In genomic region chr11:69036486-69037230, GRCm38 (mm10) we compare ENCODE assay signal across 8 mouse cellular contexts. TPM values are rescaled to one million over a fixed set of nuclear protein-coding genes. Genes with fewer than 3 reads are reported as not detected.
DNase-seq lines count a peak whose midpoint lies in the region; ATAC-seq and TF ChIP-seq lines count a peak whose summit lies in the region.

No protein-coding gene starts in this region.

- peaks cover 50% of the 10 kb centered on the region for H3K36me3 ChIP-seq in G1E (replicated peaks)
- H3K36me3 ChIP-seq in hindbrain, embryonic 15.5 days: peaks cover 22% of the 10 kb centered on the region

- H3K27ac ChIP-seq in hindbrain, embryonic 15.5 days (replicated peaks): peak overlapping the region; percentile 84

- H3K4me1 ChIP-seq in G1E (ENCODE audit: insufficient read depth, low read depth, low read length): peaks cover 50% of the 10 kb centered on the region
- H3K4me1 ChIP-seq in hindbrain, embryonic 15.5 days (replicated peaks): peaks cover 31% of the 10 kb centered on the region

- ATAC-seq in G1E (ENCODE audit: extremely low read depth, insufficient number of reproducible peaks, low FRiP score, poor library complexity, severe bottlenecking): no peak
- no peak for ATAC-seq in hindbrain, embryonic 15.5 days (ENCODE audit: low FRiP score, low read depth)

- no peaks in the 10 kb centered on the region for H3K27me3 ChIP-seq in G1E (ENCODE audit: insufficient read depth, low read length)
- no peaks in the 10 kb centered on the region for H3K27me3 ChIP-seq in hindbrain, embryonic 15.5 days

- no peak for TF ChIP-seq CTCF in G1E (IDR thresholded peaks at IDR 0.05; ENCODE audit: low read depth, low read length)

- peak overlapping the region; percentile 73 for H3K4me3 ChIP-seq in G1E (ENCODE audit: low read depth, low read length)
- H3K4me3 ChIP-seq in hindbrain, embryonic 15.5 days: peak overlapping the region; percentile 56

- H3K9me3 ChIP-seq in G1E (replicated peaks): no peaks in the 10 kb centered on the region
- no peaks in the 10 kb centered on the region for H3K9me3 ChIP-seq in hindbrain, embryonic 15.5 days

- H3K9ac ChIP-seq in hindbrain, embryonic 15.5 days: peak overlapping the region; percentile 64

- no peak for DNase-seq in G1E (ENCODE audit: low spot score)
- DNase-seq in cerebellum, adult 8-10 months: peak; percentile 94
- peak; percentile 93 to 96 for DNase-seq in frontal cortex, postnatal 25 days (ENCODE audit: low spot score in 2 of 2)
- peak; percentile 91 to 93 for DNase-seq in left cerebral cortex, adult 18-20 months (ENCODE audit: low spot score in 2 of 2)
- DNase-seq in lung, postnatal 4 days: peak; percentile 76 to 86
- peak; percentile 72 for DNase-seq in right cerebral cortex, postnatal 14 days
- DNase-seq in urinary bladder, postnatal 36 days (ENCODE audit: low spot score in 2 of 2): peak; percentile 83 to 90

- H3K4me2 ChIP-seq in hindbrain, embryonic 15.5 days: peak overlapping the region; percentile 57

- WGBS in hindbrain, embryonic 15.5 days: 9% methylated on average over 20 of the region's 20 CpGs

RNA-seq across cellular contexts. Expression of gene Aurkb, which starts 8.8 kb away (rescaled TPM):
- 176 and 241 TPM in 2 replicates for total RNA-seq in G1E (2014; fragmentation: Nextera tagmentation)
- total RNA-seq in G1E (2017): 117 and 133 TPM in 2 replicates
- 296 TPM in 2 replicates for polyA plus RNA-seq in G1E (2012)
- polyA plus RNA-seq in hindbrain, embryonic 15.5 days (2015; fragmentation: Nextera tagmentation; extraction: Ambion mirVana): 28.6 and 36.1 TPM in 2 replicates
- total RNA-seq in left cerebral cortex, adult 18-20 months (2021): under 1 TPM in 1 of 2 experiments, not detected in 1; 0.30 TPM

RNA-seq across cellular contexts. Expression of gene Ctc1, which starts 20.9 kb away (rescaled TPM):
- 83.8 and 96.5 TPM in 2 replicates for total RNA-seq in G1E (2014; fragmentation: Nextera tagmentation)
- 15.2 and 19.9 TPM in 2 replicates for total RNA-seq in G1E (2017)
- 73.4 and 104 TPM in 2 replicates for polyA plus RNA-seq in G1E (2012)
- 56.4 and 71.2 TPM in 2 replicates for polyA plus RNA-seq in hindbrain, embryonic 15.5 days (2015; fragmentation: Nextera tagmentation; extraction: Ambion mirVana)
- total RNA-seq in left cerebral cortex, adult 18-20 months (2021): 10 to 100 TPM; 37.8 to 46.0 TPM

RNA-seq across cellular contexts. Expression of gene Borcs6, which starts 22.9 kb away (rescaled TPM):
- 5.3 and 6.4 TPM in 2 replicates for total RNA-seq in G1E (2014; fragmentation: Nextera tagmentation)
- total RNA-seq in G1E (2017): 6.1 and 8.2 TPM in 2 replicates
- polyA plus RNA-seq in G1E (2012): 25.9 and 37.4 TPM in 2 replicates
- polyA plus RNA-seq in hindbrain, embryonic 15.5 days (2015; fragmentation: Nextera tagmentation; extraction: Ambion mirVana): 22.1 and 23.1 TPM in 2 replicates
- 10 to 100 TPM; 35.2 to 38.0 TPM for total RNA-seq in left cerebral cortex, adult 18-20 months (2021)

RNA-seq across cellular contexts. Expression of gene Pfas, which starts 28.4 kb away (rescaled TPM):
- 83.4 and 107 TPM in 2 replicates for total RNA-seq in G1E (2014; fragmentation: Nextera tagmentation)
- 34.4 and 36.2 TPM in 2 replicates for total RNA-seq in G1E (2017)
- polyA plus RNA-seq in G1E (2012): 41.3 and 62.8 TPM in 2 replicates
- 17.6 and 19.0 TPM in 2 replicates for polyA plus RNA-seq in hindbrain, embryonic 15.5 days (2015; fragmentation: Nextera tagmentation; extraction: Ambion mirVana)
- total RNA-seq in left cerebral cortex, adult 18-20 months (2021): 10 to 100 TPM; 26.1 to 26.2 TPM

RNA-seq across cellular contexts. Expression of gene Tmem107, which starts 33.9 kb away (rescaled TPM):
- total RNA-seq in G1E (2014; fragmentation: Nextera tagmentation) (28.3 and 38.2 TPM in 2 replicates), G1E (2017) (17.2 and 34.2 TPM in 2 replicates)
- polyA plus RNA-seq in G1E (2012): 70.8 and 77.9 TPM in 2 replicates
- polyA plus RNA-seq in hindbrain, embryonic 15.5 days (2015; fragmentation: Nextera tagmentation; extraction: Ambion mirVana): 36.6 and 41.7 TPM in 2 replicates
- total RNA-seq in left cerebral cortex, adult 18-20 months (2021): 10 to 100 TPM; 23.6 to 26.8 TPM

Comparison
In these comparisons a context has a peak if more than half of its experiments do, and no peak if none do; other contexts are left out.
1. RNA of gene Aurkb, which starts 8.8 kb away (total RNA-seq): 117 to 241 TPM in G1E; 0.30 TPM in left cerebral cortex, adult 18-20 months; every median in the first group is over 10 times any median in the second.